Mouse (Mus musculus) layer of hippocampus, postnatal 10 days (tissue): Measurements from ENCODE around the gene Ifna16. TPM values are rescaled to one million over a fixed set of nuclear protein-coding genes. Genes with fewer than 3 reads are reported as not detected.

Source experiments
- DNase-seq, 2 experiments: peaks; one replicate each; pipeline ENCODE4 v3.0.0; 2021; ENCODE audit warnings: low spot score in 2 of 2
- long read RNA-seq: library from polyadenylated mRNA; stranded (forward); transcript quantifications from one replicate; pipeline ENCODE4 v2.0.0, GENCODE M21; 2023
- total RNA-seq, 2 experiments: library from RNA; stranded (reverse); gene quantifications; 2 replicates each; pipeline ENCODE4 v1.2.3; 2021

Ifna16 gene
- total RNA-seq, result not detected
- long read RNA-seq, result 0 reads

GRCm38 (mm10) chr4:88676824-88677223 is at the start of gene Ifna16:
TSS of gene Ifna16 (minus strand) at chr4:88676924.
- no peak for DNase-seq

- DNase-seq, result no peak
Observed at GRCm38 (mm10) chr4:88723497-88724090, 46.9 kb upstream of the Ifna16 start.

DNA sequence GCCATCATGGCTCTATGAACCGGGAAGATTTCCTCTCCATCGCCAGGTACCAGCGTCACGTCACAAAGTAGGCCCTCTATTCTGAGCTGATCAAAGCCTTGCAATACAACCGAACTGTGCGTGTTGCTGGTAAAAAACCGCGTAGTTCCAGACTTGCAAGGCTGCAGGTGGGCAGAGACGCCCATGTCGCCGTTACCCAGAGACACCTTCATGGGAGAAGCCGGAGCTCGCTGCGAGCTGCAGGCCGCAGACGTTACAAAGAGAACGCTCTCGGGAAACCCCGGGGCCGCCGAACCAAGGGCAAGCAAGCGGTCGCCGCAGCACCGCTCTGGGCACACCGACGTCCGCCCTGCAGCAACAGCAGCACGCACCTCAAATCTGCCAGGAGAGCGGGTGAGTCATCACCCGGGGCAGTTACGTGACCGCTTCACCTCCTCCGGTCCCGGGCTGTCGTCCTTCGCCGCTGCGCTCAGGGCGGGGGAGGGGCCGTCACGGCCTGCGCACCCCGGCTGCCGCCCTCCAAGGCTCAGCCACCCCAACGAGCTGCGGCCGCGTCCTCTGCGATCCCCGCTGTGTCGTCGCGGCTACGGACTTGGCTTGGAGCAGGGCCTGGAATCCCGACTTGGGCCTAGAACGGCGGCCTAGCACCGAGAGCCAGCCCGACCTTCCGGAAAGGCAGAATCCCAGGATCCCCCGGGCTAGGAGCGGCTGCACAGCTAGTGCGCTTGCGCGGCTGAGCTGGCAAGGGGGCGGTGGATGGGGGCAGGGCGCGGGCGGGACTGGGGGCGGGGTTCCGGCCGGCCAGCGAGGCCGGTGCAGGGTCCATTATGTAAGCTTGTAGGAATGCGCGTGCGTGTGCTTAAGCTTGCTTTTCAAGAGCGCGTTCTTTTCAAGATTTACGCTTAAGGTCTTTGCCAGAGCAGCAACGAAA is 45.3 kb upstream of the Ifna16 start, which contains the start of the genes Gm26566 and Klhl9:
Gene Gm26566, plus strand, starts transcription at position 15 of the 931 bp plus-strand sequence.
Gene Klhl9, minus strand, starts transcription at position 675 of the 931 bp plus-strand sequence.
- DNase-seq, result peak; percentile 91 to 93

DNA sequence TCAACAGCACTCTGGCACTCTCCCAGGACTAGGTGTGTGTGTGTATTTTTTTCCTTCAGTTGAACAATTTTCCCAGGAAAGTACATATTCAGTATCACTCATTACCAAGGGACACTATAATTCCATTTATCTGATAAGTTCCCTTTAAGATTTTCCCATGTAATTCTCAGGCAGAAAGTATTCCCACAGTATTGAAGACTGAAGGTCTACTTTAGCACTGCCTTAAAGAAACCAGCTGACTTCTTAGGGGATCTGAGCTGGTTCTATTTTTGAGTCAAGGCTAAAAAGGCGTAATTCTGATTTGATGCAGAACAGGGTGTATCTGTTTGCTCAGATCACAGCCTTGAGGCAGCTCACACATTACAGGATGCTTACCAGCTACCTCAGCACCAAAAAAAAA is 42.0 kb upstream of the Ifna16 start:
- DNase-seq, result no peak

- DNase-seq, result no peak
Observed at GRCm38 (mm10) chr4:88715059-88715458, 38.3 kb upstream of the Ifna16 start.

DNA sequence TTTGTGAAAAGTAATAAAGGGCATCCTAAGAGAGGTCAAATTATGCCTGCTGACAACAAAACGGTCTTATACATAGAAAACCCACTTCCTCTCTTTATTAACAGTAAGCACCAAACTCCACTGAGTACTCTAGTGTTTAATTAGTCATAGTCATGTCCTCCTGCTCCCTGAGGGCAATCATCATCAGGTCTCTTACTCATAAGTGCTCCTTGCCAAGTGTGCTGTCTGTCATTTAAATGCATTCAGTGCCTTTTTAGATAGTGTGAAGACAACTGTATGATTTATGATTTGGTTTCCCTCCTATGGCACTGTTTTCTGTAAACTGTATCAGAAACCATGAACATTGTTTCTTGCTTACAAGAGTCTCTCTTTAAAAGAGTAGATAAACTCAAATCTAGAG is 37.6 kb upstream of the Ifna16 start:
- DNase-seq, result no peak

DNA sequence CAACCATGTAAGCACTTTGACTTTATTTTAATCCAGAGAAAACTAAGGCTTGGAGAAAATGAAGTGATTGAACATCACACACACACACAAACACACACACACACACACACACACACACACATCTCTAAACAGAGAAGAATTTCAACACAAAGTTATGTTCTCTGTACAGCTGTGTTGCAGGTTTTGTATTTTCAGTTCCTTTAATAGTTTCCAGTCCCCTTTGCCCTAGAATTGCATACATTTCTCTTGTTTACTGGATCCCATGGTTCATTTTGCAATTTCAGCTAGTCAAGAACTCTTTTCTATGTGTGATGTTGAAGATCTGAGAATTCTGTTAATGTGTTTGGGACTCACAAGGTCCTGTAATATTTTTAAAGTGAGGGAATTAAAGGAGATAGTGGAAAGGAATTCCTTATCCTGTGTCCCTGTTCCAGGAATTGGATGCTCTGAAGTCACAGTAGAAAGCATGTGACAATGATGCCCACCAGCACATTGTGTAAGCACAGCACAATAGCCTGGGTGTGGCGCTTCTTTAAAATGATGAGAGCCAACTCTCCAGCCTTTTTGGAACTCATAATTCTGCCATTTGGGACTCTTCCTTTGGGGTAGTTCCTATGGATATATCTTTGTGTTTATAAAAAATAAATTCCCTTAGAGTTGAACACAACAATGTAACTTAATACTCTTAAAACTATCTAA is 30.6 kb upstream of the Ifna16 start:
- no peak for DNase-seq

- DNase-seq, result no peak
Observed at GRCm38 (mm10) chr4:88705924-88706323, 29.2 kb upstream of the Ifna16 start.

GRCm38 (mm10) chr4:88699301-88699700 is 22.6 kb upstream of the Ifna16 start:
- DNase-seq, result no peak

DNA sequence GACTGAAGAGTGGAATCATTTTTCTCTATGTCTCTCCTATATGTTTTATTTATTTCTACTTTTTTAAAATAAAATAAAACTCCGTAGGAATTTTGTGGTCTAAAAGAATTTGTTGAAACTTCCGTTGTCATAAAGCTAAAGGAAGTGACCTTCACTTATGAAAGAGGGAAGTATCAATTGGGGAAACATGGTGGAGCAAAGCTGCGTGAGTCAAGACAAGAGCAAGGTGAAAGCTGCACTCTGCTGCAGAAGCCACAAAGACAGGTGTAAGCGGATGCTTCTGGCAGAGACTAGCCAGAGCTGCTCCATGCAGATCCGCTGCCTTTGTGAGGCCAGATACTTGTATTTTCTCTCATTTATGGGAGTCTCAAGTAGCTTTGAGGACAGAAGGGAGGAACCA is 22.1 kb upstream of the Ifna16 start:
- no peak for DNase-seq

DNA sequence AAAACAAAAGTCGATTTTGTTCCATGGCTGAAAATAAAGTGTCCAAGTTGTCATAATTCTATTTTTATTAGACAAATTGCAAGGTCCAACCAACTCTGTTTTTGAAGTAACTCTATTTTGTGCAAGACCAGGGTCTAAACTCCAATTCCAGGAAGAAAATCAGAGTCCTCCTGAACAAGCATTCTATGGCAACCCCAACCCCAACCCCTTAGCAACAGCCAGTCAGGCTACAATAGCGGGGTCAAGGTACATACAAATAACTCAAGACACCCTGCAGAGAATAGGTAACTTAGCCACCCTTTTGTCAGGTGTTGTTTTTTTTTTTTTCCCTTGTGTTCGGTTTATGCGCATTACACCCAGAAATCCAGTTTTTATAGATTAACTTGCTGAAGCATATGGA is 21.0 kb upstream of the Ifna16 start:
- no peak for DNase-seq

DNA sequence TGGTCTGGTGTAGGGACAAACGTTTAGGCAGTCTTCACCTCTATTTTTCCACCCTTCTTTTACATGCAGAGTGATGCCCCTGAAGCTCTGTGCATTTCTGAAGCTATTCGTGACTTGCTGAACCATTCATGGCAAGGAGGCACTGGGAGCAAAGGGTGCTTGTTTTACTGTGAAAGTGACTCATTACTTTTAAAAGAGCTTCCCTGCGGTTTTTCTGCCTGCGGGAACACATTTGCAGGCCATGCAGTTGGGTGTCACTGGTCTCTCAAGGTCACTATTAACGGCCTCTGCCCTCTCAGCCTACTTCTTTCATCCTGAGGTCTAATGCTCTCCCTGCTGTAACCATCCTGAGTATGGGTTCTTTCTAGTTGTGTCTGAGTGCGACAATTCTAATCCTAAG is 20.4 kb upstream of the Ifna16 start:
- DNase-seq, result no peak

DNA sequence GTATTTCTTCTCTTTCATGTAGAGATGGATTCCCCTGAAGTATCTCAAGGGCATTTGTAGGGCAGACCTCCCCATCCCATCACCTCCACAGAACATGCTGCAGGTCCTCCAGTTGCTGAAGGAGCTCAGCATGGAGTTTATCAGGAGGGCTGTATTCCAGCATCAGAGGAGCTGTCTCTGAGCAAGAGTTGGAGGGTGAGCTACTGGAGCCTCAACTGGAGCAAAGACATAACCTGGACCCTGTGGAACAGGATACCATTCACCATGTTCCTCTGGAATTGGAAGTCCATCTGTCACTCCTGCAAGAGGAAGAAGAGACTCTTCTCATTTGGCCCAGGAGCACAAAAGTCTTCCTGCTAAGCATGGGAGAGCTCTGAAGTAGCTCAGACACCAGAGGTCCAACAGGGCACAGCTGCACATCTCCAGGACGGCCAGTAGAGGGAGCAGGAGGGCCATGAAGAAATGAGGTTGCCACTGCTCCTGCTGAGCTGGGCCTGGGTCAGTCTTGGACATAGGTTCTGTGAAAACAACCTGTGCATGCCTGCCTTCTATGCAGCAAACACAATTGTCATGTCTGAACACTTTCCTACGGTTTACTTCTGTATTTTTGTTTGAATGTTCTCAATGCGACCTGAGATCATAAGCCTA is 19.6 kb upstream of the Ifna16 start:
- DNase-seq, result peak; percentile 84 to 86

- no peak for DNase-seq
Observed at GRCm38 (mm10) chr4:88693392-88693791, 16.7 kb upstream of the Ifna16 start.

GRCm38 (mm10) chr4:88692537-88692936 is 15.8 kb upstream of the Ifna16 start:
- no peak for DNase-seq

DNA sequence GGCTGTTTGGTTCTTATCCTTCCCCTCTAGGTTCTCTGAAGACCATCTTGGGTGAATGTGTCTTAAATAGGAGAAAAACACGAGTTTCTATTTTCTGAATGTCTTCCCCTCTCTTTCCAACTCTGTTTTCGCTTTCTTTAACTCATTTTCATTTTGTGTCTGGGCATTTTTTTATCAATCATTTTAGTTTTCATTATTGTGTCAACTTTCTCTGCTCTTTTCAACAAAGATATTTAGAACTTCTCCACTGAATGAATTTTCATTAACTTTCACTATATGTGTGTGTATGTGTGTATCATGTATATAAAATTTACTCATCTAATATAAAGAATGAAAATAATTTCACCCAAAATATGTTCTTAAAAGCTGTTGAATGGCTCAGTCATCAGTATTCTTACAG is 14.5 kb upstream of the Ifna16 start, which contains the start of gene Ifnab:
Gene Ifnab, minus strand, starts transcription at position 101 of the 400 bp plus-strand sequence.
- no peak for DNase-seq

DNA sequence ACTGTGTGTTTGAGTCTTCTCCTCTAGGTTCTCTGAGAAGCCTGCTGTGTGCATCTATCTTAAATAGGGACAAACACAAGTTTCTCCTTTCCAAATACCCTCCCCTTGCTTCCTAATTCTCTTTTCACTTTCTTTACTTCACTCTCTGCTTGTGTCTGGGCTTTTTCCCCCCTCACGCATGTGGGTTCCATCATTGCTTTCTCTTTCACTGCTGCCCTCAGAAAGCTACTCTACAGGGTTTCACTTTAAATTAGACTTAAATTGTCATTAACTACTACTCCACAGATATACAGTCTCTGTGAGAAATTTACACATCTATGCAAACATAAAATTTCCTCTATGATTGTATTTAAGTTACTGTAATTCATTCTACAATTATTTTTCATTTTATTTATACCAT is 7.1 kb upstream of the Ifna16 start, which contains the start of gene Ifna2:
Gene Ifna2, minus strand, starts transcription at position 101 of the 400 bp plus-strand sequence.
- no peak for DNase-seq

DNA sequence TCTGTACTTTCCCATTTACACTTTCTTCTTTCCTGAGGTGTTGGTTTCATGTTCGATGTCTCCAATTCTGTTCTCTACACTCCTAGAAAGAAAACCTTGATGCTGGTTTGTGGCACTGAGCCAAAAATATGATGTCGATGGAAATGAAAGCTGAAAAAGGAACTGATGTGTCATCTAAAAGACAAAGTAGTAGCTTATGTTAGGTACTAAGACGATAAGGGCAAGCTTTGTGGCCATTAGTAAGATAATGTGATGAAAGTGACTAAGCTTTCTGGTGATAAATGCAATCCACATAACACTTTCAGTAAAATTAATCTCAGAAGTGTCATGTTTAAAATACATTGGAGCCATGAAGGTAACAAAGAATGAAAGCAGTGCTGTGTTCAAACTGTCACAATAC is 4.6 kb upstream of the Ifna16 start:
- DNase-seq, result no peak

- DNase-seq, result peak; percentile 11 to 40
Observed at GRCm38 (mm10) chr4:88680362-88680761, 3.6 kb upstream of the Ifna16 start.

DNA sequence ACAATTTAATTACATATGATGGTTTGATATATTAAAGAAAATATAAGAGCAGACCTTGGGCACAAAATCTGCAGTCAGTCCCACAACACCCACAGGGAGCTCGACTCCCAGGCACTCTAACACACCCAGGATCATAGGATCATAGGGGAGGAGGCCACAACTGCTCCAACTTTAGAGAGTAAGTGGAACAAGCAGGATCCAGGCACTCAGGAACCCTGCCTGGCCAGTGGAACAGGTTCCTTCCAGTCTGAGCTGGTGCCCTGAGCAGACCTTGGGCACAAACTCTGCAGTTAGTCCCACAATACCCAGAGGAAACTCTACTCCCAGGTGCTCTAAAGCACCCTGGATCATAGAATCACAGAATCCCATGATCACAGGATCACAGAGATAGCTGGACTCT is 21.3 kb downstream of the Ifna16 start:
- no peak for DNase-seq

DNA sequence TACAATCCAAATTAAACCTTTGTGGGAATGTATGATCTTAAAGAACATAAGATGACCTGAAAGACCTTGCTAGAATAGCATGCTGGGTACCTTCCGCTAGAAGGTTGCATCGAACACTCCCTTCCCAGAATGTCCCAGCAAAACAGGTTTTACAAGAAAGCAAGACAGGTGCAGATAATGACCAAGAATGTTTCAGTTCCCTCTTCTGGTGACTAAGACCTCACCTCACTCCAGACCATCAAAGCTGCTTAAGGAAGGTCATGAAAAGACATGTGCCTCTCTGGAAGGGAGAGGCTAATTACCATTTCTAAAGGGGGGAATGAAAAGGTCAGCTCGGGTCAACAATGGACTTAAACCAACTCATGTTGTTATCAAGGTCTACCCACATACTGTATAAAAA is 23.1 kb downstream of the Ifna16 start:
- DNase-seq, result no peak
